Mouse (Mus musculus): ENCODE measurements around the gene Clgn.

DNA sequence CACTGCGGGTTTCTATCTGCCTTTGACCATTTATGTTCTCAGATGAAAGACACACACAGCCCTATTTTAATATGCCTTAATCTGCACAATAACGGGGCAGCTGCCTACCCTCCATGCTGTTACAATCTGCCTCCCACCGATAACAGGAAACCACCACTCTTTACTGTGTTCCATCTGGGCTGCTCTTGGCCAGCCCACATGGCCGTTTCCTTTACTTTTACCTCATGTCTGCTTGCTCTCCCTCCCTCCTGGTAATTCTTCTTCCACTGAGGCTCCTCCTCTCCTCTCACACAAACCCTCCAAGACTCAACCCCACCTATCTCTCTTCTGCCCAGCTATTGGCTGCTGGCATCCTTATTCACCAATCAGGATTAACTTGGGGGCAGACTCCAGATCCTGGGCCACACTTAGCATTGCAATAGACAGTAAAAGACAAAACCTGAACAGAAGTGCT is 39.4 kb downstream of the Clgn start:
- TF ChIP-seq CTCF (IDR thresholded peaks at IDR 0.05; ENCODE audit: borderline replicate concordance, insufficient read depth, low read length), result no peak
- no peak for TF ChIP-seq POLR2A (IDR thresholded peaks at IDR 0.05; ENCODE audit: low read depth, low read length)
